Mouse (Mus musculus) limb, embryonic 11.5 days (tissue): ENCODE results near the gene Slc26a10. TPM values are rescaled to one million over a fixed set of nuclear protein-coding genes. Genes with fewer than 3 reads are reported as not detected.
A peak's percentile ranks its signal among the peaks of the same experiment; 100 is the strongest.

Experiments used
- ATAC-seq: fragments of 200-750 bp; cut with Nextera tagmentation; 2 replicates; pipeline ENCODE4 v1.8.0; 2017; ENCODE audit warnings: low read depth; ENCODE audit not compliant: insufficient number of reproducible peaks, low FRiP score, low TSS enrichment
- DNase-seq: peaks from one replicate; pipeline ENCODE4 v3.0.0-alpha.2; 2015; ENCODE audit warnings: low spot score
- H3K27ac ChIP-seq: fragments of 300-500 bp; sonication (generic); replicated peaks from 2 replicates; pipeline ENCODE4 v1.5.1; 2014; ENCODE audit warnings: low read depth, mild to moderate bottlenecking, low read length
- H3K27me3 ChIP-seq: fragments of 300-500 bp; sonication (generic); 2 replicates; pipeline ENCODE4 v1.6.1; 2014; ENCODE audit warnings: mild to moderate bottlenecking, low read length, mixed read lengths; ENCODE audit not compliant: control insufficient read depth, insufficient read depth
- H3K36me3 ChIP-seq: fragments of 300-500 bp; sonication (generic); 2 replicates; pipeline ENCODE4 v1.6.1; 2014; ENCODE audit warnings: mild to moderate bottlenecking, low read length, moderate library complexity, mixed read lengths; ENCODE audit not compliant: control insufficient read depth, insufficient read depth
- H3K4me1 ChIP-seq: fragments of 300-500 bp; sonication (generic); 2 replicates; pipeline ENCODE4 v1.6.1; 2014; ENCODE audit warnings: low read length, mixed read lengths; ENCODE audit not compliant: control insufficient read depth, insufficient read depth
- H3K4me2 ChIP-seq: fragments of 300-500 bp; sonication (generic); 2 replicates; pipeline ENCODE4 v1.6.1; 2014; ENCODE audit warnings: low read depth, mild to moderate bottlenecking, moderate library complexity; ENCODE audit not compliant: severe bottlenecking
- H3K4me3 ChIP-seq: fragments of 300-500 bp; sonication (generic); 2 replicates; pipeline ENCODE4 v1.5.1; 2014; ENCODE audit warnings: low read depth, low read length
- H3K9ac ChIP-seq: fragments of 300-500 bp; sonication (generic); 2 replicates; pipeline ENCODE4 v1.6.1; 2014; ENCODE audit warnings: mild to moderate bottlenecking, low read length
- H3K9me3 ChIP-seq: fragments of 300-500 bp; sonication (generic); 2 replicates; pipeline ENCODE4 v1.6.1; 2016; ENCODE audit warnings: low read length; ENCODE audit not compliant: control insufficient read depth
- WGBS: fragments of 180-500 bp; shearing (Covaris S2); extraction: QIAGEN DNeasy Blood & Tissue Kit; methylation state at CpG from one replicate; pipeline ENCODE4 v1.1.7; 2014; 5-methylcytosine and 5-hydroxymethylcytosine counted together
- polyA plus RNA-seq: library from polyadenylated mRNA; unstranded; fragments of >200 nt; fragmentation: Nextera tagmentation; extraction: Ambion mirVana; gene quantifications from 2 replicates; pipeline ENCODE4 v1.2.1, GENCODE M21; 2014

Slc26a10 gene
- polyA plus RNA-seq, 1 experiment from 2014 or later, result 2.7 TPM

GRCm38 (mm10) chr10:127185101-127185500 lies 4.7 kb upstream of the Slc26a10 start:
- Histone ChIP-seq H3K9me3 (no peaks in the 10 kb centered on the region), H3K27ac (no peak overlapping the region), H3K4me1 (peaks cover 18% of the 10 kb centered on the region; the same call in 1 of the 2 replicates), H3K27me3 (peaks cover 11% of the 10 kb centered on the region), H3K9ac (no peak overlapping the region), H3K4me3 (no peak overlapping the region), H3K36me3 (peaks cover 4% of the 10 kb centered on the region; the same call in 1 of the 2 replicates), H3K4me2 (no peak overlapping the region)
- ATAC-seq (no peak), DNase-seq (no peak)
- 70% methylated on average over 9 of the region's 9 CpGs for WGBS

DNA sequence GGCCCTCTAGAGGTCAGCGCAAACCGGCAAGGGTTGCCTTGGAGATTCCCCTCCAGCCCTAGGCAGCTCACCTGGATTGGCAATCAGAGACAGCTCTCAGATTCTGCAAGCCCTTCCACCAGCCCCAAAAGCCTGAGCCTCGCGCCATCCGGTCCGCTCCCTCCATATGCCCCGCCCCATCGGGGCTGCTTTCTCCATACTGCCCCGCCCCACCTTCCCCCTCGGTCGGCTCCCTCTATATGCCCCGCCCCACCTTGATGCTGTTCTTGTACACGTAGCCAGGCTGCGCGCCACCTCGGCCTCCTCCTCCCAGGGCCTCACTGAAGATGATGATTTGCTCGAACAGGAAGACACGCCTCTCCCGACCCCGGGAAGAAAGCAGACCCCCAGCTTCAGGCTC lies 3.3 kb upstream of the Slc26a10 start:
- H3K9ac ChIP-seq, result no peak overlapping the region
- H3K27ac ChIP-seq, result no peak overlapping the region
- peaks cover 4% of the 10 kb centered on the region; the same call in 1 of the 2 replicates for H3K36me3 ChIP-seq
- DNase-seq, result peak; percentile 43
- WGBS, result 10% methylated on average over 20 of the region's 20 CpGs
- peaks cover 24% of the 10 kb centered on the region; the same call in 1 of the 2 replicates for H3K4me1 ChIP-seq
- no peak for ATAC-seq
- H3K4me2 ChIP-seq, result peak overlapping the region; percentile 10; the same call in 1 of the 2 replicates
- no peaks in the 10 kb centered on the region for H3K9me3 ChIP-seq
- peaks cover 24% of the 10 kb centered on the region for H3K27me3 ChIP-seq
- H3K4me3 ChIP-seq, result no peak overlapping the region

GRCm38 (mm10) chr10:127182624-127183023 lies 2.2 kb upstream of the Slc26a10 start:
- Histone ChIP-seq H3K4me2 (no peak overlapping the region), H3K9ac (no peak overlapping the region), H3K27ac (no peak overlapping the region), H3K4me1 (peaks cover 26% of the 10 kb centered on the region), H3K4me3 (no peak overlapping the region), H3K9me3 (no peaks in the 10 kb centered on the region), H3K27me3 (peaks cover 35% of the 10 kb centered on the region), H3K36me3 (peaks cover 4% of the 10 kb centered on the region; the same call in 1 of the 2 replicates)
- 90% methylated on average over 4 of the region's 4 CpGs for WGBS
- ATAC-seq, result no peak
- no peak for DNase-seq

DNA sequence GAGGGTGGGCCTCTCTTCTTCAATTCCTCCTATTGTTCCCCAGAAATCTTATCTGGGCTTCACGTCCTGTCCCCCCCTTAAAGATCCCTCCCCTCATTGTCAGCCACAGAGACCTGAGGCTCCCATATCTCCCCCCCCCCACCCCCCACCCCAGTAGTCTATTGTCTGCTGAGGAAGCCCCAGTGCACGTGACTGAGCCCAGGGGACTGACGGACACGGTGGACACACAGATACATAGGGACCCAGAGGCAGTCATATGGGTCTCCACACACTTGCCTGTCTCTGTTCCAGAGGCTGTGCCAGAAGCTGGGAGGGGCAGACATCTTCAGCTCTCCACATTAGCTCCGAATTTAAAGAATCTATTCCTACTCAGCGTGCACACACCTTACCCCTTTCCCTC lies 1.1 kb upstream of the Slc26a10 start:
- Histone ChIP-seq H3K9me3 (no peaks in the 10 kb centered on the region), H3K27me3 (peaks cover 38% of the 10 kb centered on the region), H3K4me3 (no peak overlapping the region), H3K4me2 (no peak overlapping the region), H3K9ac (no peak overlapping the region), H3K4me1 (peaks cover 22% of the 10 kb centered on the region), H3K36me3 (no peaks in the 10 kb centered on the region; the same call in 1 of the 2 replicates), H3K27ac (no peak overlapping the region)
- ATAC-seq (no peak), DNase-seq (no peak)
- 77% methylated on average over 6 of the region's 6 CpGs for WGBS

DNA sequence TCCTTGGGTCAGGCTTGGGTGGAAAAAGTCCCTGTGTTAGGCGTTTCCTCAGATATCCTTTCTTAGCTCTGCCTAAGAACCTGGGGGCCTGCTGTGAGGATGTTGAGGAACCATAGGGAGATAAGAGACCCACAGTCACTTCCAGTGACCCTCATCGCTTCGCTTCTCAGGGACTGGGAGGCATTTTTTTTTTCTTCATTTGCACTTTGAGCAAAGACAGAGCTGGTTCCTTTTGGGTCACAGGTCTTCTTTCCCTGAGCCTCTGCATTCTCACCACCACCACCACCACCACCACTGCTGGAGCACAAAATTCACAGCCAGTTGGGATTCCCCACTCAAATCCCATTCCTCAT lies 226 bp upstream of the Slc26a10 start:
- Histone ChIP-seq H3K9ac (no peak overlapping the region), H3K36me3 (no peaks in the 10 kb centered on the region), H3K4me1 (peaks cover 22% of the 10 kb centered on the region), H3K4me3 (no peak overlapping the region), H3K9me3 (no peaks in the 10 kb centered on the region), H3K27ac (no peak overlapping the region), H3K27me3 (peaks cover 42% of the 10 kb centered on the region), H3K4me2 (peak overlapping the region; percentile 44; the same call in 1 of the 2 replicates)
- ATAC-seq (no peak), DNase-seq (no peak)
- 19% methylated on average over 3 of the region's 3 CpGs for WGBS

DNA sequence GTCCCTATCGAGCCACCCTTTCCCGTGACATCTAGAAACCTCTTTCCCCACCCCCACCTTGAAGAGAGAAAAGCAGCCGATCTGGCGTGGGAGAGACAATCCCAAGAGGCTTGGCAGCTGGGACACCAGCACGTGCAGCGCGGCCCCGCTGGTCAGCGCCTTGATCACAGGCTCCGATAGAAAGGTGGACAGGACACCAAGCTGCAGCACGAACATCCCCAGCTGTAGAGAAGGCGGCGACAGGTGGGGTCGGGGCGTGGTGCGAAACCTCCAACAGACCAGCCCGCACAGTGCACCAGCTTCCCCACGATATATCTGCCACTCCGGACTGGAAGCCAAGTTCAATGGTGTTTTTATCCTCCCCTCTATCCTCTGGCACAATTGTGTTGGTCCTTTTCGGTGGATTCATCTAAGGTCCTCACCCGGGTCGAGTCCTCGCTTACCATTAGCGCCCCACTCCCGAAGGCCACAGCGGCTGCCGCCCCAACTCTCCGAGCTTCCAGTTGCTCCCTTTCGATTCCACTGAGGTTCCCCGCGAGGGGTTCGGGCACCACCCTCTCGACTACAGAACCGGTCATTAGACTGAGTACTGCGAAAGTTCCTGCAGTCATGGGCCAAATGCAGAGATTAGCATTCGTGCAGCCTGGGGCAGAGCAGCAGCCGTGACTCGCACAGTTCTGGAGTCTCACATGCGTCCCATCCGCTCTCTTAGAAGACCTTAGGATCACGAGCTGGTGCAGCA lies 2.0 kb downstream of the Slc26a10 start:
- Histone ChIP-seq H3K4me2 (peak overlapping the region; percentile 45), H3K27me3 (peaks cover 42% of the 10 kb centered on the region), H3K9ac (no peak overlapping the region), H3K9me3 (no peaks in the 10 kb centered on the region), H3K4me1 (peaks cover 13% of the 10 kb centered on the region), H3K27ac (no peak overlapping the region), H3K4me3 (peak overlapping the region; percentile 15), H3K36me3 (no peaks in the 10 kb centered on the region)
- WGBS, result 3% methylated on average over 41 of the region's 41 CpGs
- DNase-seq (peak; percentile 41), ATAC-seq (no peak)

GRCm38 (mm10) chr10:127177719-127178118 lies 2.7 kb downstream of the Slc26a10 start:
- Histone ChIP-seq H3K4me3 (peak overlapping the region; percentile 15), H3K27ac (no peak overlapping the region), H3K9me3 (no peaks in the 10 kb centered on the region), H3K4me2 (peak overlapping the region; percentile 45), H3K9ac (no peak overlapping the region), H3K27me3 (peaks cover 42% of the 10 kb centered on the region), H3K36me3 (no peaks in the 10 kb centered on the region), H3K4me1 (peaks cover 13% of the 10 kb centered on the region)
- DNase-seq (peak; percentile 93), ATAC-seq (peak; percentile 45)
- under 1% methylated on average over 23 of the region's 23 CpGs for WGBS

- Histone ChIP-seq H3K36me3 (no peaks in the 10 kb centered on the region), H3K4me3 (peak overlapping the region; percentile 15; the same call in 1 of the 2 replicates), H3K27ac (no peak overlapping the region), H3K4me2 (peak overlapping the region; percentile 45; the same call in 1 of the 2 replicates), H3K4me1 (peaks cover 13% of the 10 kb centered on the region), H3K27me3 (peaks cover 42% of the 10 kb centered on the region), H3K9me3 (no peaks in the 10 kb centered on the region), H3K9ac (no peak overlapping the region)
- ATAC-seq (no peak), DNase-seq (no peak)
- WGBS, result 32% methylated on average over 9 of the region's 9 CpGs
These were observed 3.2 kb downstream of the Slc26a10 start for GRCm38 (mm10) chr10:127177235-127177634.
